Comparison of ENCODE assay signal across 17 mouse cellular contexts in the genomic region with DNA sequence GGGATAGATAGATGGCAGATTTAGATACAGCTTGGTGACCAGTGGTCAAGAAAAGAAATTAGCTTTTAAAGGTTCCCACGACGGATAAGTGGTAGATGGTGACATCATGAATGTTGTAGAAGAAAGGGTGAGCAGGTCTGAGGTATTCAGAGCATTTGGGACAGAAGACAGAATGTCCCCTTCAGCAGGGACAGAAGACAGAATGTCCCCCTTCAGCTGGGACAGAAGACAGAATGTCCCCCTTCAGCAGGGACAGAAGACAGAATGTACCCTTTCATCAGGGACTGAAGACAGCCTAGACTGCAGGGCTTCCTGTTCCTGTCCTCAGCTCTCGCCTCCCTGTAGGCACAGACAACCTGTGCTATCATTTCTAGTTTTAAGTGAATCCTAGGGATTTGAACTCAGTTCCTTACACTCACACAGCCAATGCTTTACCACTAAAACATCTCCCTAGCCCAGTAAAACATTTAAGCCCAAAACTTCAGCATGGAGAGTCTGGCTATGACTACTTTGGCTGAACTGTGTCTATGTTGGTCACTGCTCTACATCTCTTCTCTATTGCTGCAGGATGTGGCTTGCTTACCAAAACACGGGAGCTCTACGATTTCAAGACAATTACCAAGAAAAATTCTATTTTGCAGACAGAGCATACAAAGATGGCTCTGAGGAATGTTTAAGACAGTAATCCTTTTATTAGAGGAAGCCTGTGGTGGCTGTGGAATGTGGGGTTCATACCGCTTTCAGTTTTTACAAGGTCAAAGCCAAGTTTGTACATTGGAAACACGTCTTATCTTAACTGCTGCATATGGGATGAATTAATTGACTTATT.
DNase-seq lines count a peak whose midpoint lies in the region; ATAC-seq and TF ChIP-seq lines count a peak whose summit lies in the region.
"Had no signal": no experiment of that assay in that cellular context is flagged by ENCODE, and none has a peak within 500 bp of the region (broad histone marks: within the 10 kb centered on the region; RNA-seq: fewer than 3 reads in every experiment).

No protein-coding gene starts in this region.

- no peak for TF ChIP-seq CTCF in lung, postnatal 0 days (IDR thresholded peaks at IDR 0.05)

- ATAC-seq in lung, postnatal 0 days = peak; percentile 23; the same call in 1 of the 2 replicates
- ATAC-seq in embryonic facial prominence, embryonic 13.5 days (ENCODE audit: insufficient number of reproducible peaks, insufficient read depth, low FRiP score, low TSS enrichment, low read depth) = no peak
- ATAC-seq in hindbrain, embryonic 12.5 days (ENCODE audit: low FRiP score) = no peak

- no peak overlapping the region for H3K4me2 ChIP-seq in lung, postnatal 0 days (replicated peaks; ENCODE audit: low read depth, low read length)
- no peak overlapping the region for H3K4me2 ChIP-seq in embryonic facial prominence, embryonic 13.5 days
- peak overlapping the region; percentile 34 for H3K4me2 ChIP-seq in myocyte (ENCODE audit: low read depth)
- H3K4me2 ChIP-seq in hindbrain, embryonic 12.5 days (replicated peaks) = no peak overlapping the region
- H3K4me2 ChIP-seq: heart, embryonic 15.5 days; hindbrain, embryonic 15.5 days had no signal

- H3K79me2 ChIP-seq in myocyte (ENCODE audit: control insufficient read depth, insufficient read depth) = no peaks in the 10 kb centered on the region

- no peak overlapping the region for H3ac ChIP-seq in myocyte (ENCODE audit: control insufficient read depth, insufficient read length)

- H3K27me3 ChIP-seq in lung, postnatal 0 days (replicated peaks; ENCODE audit: insufficient read depth, low read length) = no peaks in the 10 kb centered on the region
- H3K27me3 ChIP-seq in embryonic facial prominence, embryonic 13.5 days = no peaks in the 10 kb centered on the region
- H3K27me3 ChIP-seq in myocyte (ENCODE audit: control insufficient read depth, insufficient read depth, insufficient read length) = no peaks in the 10 kb centered on the region
- no peaks in the 10 kb centered on the region for H3K27me3 ChIP-seq in hindbrain, embryonic 12.5 days
- H3K27me3 ChIP-seq: heart, embryonic 15.5 days; hindbrain, embryonic 15.5 days had no signal

- 64% methylated on average over 7 of the region's 7 CpGs for WGBS in lung, postnatal 0 days
- 45% methylated on average over 7 of the region's 7 CpGs for WGBS in embryonic facial prominence, embryonic 13.5 days
- WGBS in hindbrain, embryonic 12.5 days = 80% methylated on average over 7 of the region's 7 CpGs

- H3K27ac ChIP-seq in lung, postnatal 0 days (ENCODE audit: low read length) = no peak overlapping the region
- H3K27ac ChIP-seq in embryonic facial prominence, embryonic 13.5 days = peak overlapping the region; percentile 57; the same call in 1 of the 2 replicates
- no peak overlapping the region for H3K27ac ChIP-seq in hindbrain, embryonic 12.5 days
- H3K27ac ChIP-seq: hindbrain, embryonic 15.5 days had no signal

- peak; percentile 92 for TF ChIP-seq EP300 in lung, postnatal 0 days (IDR thresholded peaks at IDR 0.05)

- no peak for DNase-seq in lung, postnatal 0 days (ENCODE audit: low spot score)
- no peak for DNase-seq in lung, postnatal 25 days (ENCODE audit: low spot score)
- DNase-seq in CD4-positive, CD25-positive, alpha-beta regulatory T cell, adult 2 months (ENCODE audit: low read depth, low spot score) = peak; percentile 50
- DNase-seq in cerebellum, postnatal 25 days = no peak
- DNase-seq: adrenal gland, postnatal 10 days; cerebellum, adult 8-10 months; embryo, embryonic 11 days; gastrocnemius, postnatal 25 days; kidney, adult 8-10 months; lung, postnatal 4 days; midbrain, embryonic 14.5 days; right cerebral cortex, postnatal 14 days had no signal

- TF ChIP-seq POLR2A in myocyte (IDR thresholded peaks at IDR 0.05; ENCODE audit: insufficient read length, low read depth) = no peak

- H3K4me1 ChIP-seq in lung, postnatal 0 days (ENCODE audit: insufficient read depth, low read depth, low read length) = no peaks in the 10 kb centered on the region
- H3K4me1 ChIP-seq in embryonic facial prominence, embryonic 13.5 days = peaks cover 23% of the 10 kb centered on the region
- H3K4me1 ChIP-seq in hindbrain, embryonic 12.5 days = 0 out of 2 replicates have a peak, but pooled peaks cover 2% of the 10 kb centered on the region
- H3K4me1 ChIP-seq: hindbrain, embryonic 15.5 days had no signal

- no peak overlapping the region for H3K4me3 ChIP-seq in lung, postnatal 0 days (ENCODE audit: low read depth, low read length)
- H3K4me3 ChIP-seq in embryonic facial prominence, embryonic 13.5 days = no peak overlapping the region
- no peak overlapping the region for H3K4me3 ChIP-seq in myocyte
- no peak overlapping the region for H3K4me3 ChIP-seq in hindbrain, embryonic 12.5 days
- H3K4me3 ChIP-seq: heart, embryonic 15.5 days; hindbrain, embryonic 15.5 days had no signal

- no peaks in the 10 kb centered on the region for H3K9me3 ChIP-seq in lung, postnatal 0 days (ENCODE audit: low read length)
- H3K9me3 ChIP-seq in embryonic facial prominence, embryonic 13.5 days = no peaks in the 10 kb centered on the region; the same call in 1 of the 2 replicates
- peaks cover 4% of the 10 kb centered on the region; the same call in 1 of the 2 replicates for H3K9me3 ChIP-seq in hindbrain, embryonic 12.5 days (replicated peaks)
- H3K9me3 ChIP-seq: heart, embryonic 15.5 days; hindbrain, embryonic 15.5 days had no signal

- no peak overlapping the region for H3K9ac ChIP-seq in lung, postnatal 0 days (replicated peaks; ENCODE audit: low read depth)
- H3K9ac ChIP-seq in embryonic facial prominence, embryonic 13.5 days = no peak overlapping the region
- H3K9ac ChIP-seq in hindbrain, embryonic 12.5 days = no peak overlapping the region
- H3K9ac ChIP-seq: heart, embryonic 15.5 days; hindbrain, embryonic 15.5 days had no signal

- no peaks in the 10 kb centered on the region for H3K36me3 ChIP-seq in lung, postnatal 0 days (ENCODE audit: insufficient read depth, low read length)
- H3K36me3 ChIP-seq in embryonic facial prominence, embryonic 13.5 days = no peaks in the 10 kb centered on the region
- H3K36me3 ChIP-seq in myocyte (ENCODE audit: control insufficient read depth, insufficient read depth) = no peaks in the 10 kb centered on the region
- no peaks in the 10 kb centered on the region for H3K36me3 ChIP-seq in hindbrain, embryonic 12.5 days
- H3K36me3 ChIP-seq: heart, embryonic 15.5 days; hindbrain, embryonic 15.5 days had no signal

TF ChIP-seq in myocyte, 11 proteins besides CTCF, POLR2A, EP300 and RAD21:
- no peak for TF ChIP-seq TCF12 (IDR thresholded peaks at IDR 0.05; ENCODE audit: insufficient read depth, poor library complexity, severe bottlenecking)
- no peak for TF ChIP-seq MYOG (IDR thresholded peaks at IDR 0.05; ENCODE audit: control insufficient read depth in 1 of 3, insufficient read depth in 1 of 3, insufficient read length in 2 of 3, low read depth in 2 of 3)
- no peak for TF ChIP-seq CEBPB (IDR thresholded peaks at IDR 0.05; ENCODE audit: insufficient read depth, poor library complexity, severe bottlenecking)
- no peak for TF ChIP-seq MAX (IDR thresholded peaks at IDR 0.05; ENCODE audit: low read depth)
- TF ChIP-seq TCF3 (IDR thresholded peaks at IDR 0.05; ENCODE audit: insufficient read length, low read depth) = no peak
- no peak for TF ChIP-seq USF1 (IDR thresholded peaks at IDR 0.05; ENCODE audit: low read depth)
- no peak for TF ChIP-seq E2F4 (IDR thresholded peaks at IDR 0.05; ENCODE audit: insufficient read depth)
- TF ChIP-seq MYOD1 (IDR thresholded peaks at IDR 0.05; ENCODE audit: control insufficient read depth in 1 of 3, insufficient read length in 2 of 3, low read depth in 2 of 3) = no peak
- no peak for TF ChIP-seq REST (IDR thresholded peaks at IDR 0.05; ENCODE audit: insufficient read depth, insufficient read length)
- TF ChIP-seq POLR2AphosphoS2 (IDR thresholded peaks at IDR 0.05; ENCODE audit: insufficient read length, low read depth) = no peak
- no peak for TF ChIP-seq SRF (IDR thresholded peaks at IDR 0.05; ENCODE audit: control insufficient read depth, insufficient read length, low read depth)
